Mouse (Mus musculus) lung, postnatal 0 days (tissue): ENCODE data around the gene Cox4i2.
A peak's percentile ranks its signal among the peaks of the same experiment; 100 is the strongest.

Experiments
- CTCF ChIP-seq: IDR thresholded peaks from 2 replicates; pipeline ENCODE4 v1.5.1; 2016; ENCODE audit warnings: antibody characterized with exemption, mild to moderate bottlenecking
- EP300 ChIP-seq: IDR thresholded peaks from 2 replicates; pipeline ENCODE4 v1.6.1; 2016; ENCODE audit warnings: antibody characterized with exemption, mild to moderate bottlenecking, control low read depth

DNA sequence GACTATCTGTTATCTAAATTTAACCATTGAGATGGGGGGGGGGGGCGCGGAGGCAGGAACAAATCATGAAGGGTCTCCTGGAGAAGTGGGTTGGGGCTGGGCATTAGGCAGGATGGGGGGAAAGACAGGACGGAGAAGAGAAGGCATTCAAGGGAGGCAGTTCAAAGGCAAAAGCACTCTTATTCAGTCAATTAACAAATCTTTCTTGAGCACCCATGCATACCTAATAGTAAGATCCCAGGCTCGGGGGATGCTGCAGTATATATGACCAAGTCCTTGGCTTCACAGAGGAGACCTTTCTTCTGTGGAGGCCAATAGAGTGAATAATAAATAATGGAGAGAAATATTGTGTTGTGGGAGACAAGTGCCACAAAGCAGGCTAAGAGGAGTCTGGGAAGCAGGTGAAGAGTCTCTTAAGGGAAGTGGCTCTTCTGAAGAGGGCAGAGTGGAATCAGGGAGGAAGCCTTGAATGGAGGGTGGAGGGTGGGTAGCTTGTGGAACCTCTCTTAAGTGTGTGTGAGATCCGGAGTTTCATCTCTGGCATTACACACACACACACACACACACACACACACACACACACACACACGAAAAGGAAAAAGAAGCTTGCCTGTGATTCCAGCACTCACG is 11.2 kb downstream of the Cox4i2 start:
- TF ChIP-seq CTCF (no peak), EP300 (peak; percentile 78)
